Mouse (Mus musculus) kidney, postnatal 36 days (tissue): ENCODE results near the gene Sh2d1b1.
"Not testable (repeated sequence)": the region's sequence is repeated elsewhere in the genome, so short reads cannot be mapped to it uniquely, and the experiment has no call there.

Experiments
- DNase-seq, 2 experiments: peaks; one replicate each; pipeline ENCODE4 v3.0.0; 2021 to 2022; ENCODE audit warnings: mixed read lengths in 2 of 2

Sh2d1b1 gene

GRCm38 (mm10) chr1:170277016-170277415 is at the start of gene Sh2d1b1:
Gene Sh2d1b1, plus strand, starts transcription at chr1:170277320.
- no peak for DNase-seq

DNA sequence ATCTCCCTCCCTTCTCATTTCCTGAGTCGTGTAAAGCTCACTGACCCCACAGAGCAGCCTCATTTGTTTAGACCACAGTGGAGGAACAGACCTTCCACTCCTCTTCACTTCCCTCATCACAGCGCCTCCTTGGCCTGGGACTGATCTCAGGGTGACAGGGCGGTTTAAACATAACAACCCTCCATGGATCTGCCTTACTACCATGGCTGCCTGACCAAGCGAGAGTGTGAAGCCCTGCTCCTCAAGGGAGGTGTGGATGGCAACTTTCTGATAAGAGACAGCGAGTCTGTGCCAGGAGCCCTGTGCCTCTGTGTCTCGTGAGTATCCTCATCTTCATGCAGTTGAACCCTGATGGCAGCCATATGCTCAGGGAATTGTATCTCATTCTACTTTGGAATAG is 44.4 kb upstream of the Sh2d1b1 start, which contains the start of gene Sh2d1b2:
Gene Sh2d1b2, plus strand, starts transcription at position 62 of the 400 bp plus-strand sequence.
- not testable (repeated sequence) for DNase-seq

DNA sequence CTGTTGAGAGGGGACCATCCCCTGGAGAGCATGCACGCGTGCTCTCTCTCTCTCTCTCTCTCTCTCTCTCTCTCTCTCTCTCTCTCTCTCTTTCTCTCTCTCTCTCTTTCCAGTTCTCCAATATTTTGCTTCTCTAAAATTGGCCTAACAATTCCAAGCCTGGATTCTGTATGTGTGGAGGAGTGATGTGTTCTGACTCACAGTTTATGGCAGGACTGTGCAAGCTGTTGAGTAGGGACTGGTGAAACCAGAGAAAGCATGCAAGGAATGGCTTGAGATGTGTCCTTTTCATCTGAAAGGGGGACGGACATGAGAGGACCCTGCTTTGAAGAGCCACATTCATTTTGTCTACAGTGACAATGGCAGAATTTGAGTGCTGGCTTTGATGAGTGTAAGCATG is 32.1 kb upstream of the Sh2d1b1 start:
- no peak for DNase-seq

DNA sequence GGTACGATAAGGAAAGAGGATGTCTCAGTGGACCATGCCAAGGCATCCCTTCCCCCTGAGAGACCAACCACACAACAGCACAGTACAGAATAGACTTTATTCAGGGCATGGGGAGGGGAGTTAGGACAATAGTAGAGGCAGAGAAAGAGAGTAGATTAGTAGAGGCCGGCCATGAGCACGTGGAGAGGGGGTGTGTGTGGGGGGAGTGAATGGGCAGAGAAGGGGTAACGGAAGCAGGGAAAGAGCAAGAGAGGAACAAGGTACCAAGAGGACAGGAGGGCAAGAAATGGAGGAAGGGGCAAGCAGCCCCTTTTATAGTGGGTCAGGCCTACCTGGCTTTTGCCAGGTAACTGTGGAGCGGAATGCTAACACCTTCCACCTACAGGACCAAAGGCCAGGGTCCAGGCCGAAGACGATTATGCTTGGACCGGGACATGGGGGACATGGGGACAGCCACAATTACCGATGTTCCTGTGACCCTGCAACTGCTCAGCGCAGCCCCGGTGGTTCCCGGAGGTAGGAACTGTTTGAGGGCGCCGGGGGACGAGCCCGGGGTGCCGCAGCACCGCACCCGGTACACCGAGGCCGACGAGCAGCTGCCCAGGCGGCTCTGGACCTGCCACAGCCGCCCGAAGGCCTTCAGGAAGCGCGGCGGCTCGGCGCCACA is 22.1 kb upstream of the Sh2d1b1 start:
- DNase-seq, result peak in 1 of 2 experiments; percentile 4

- DNase-seq, result peak; percentile 88 to 89
These were observed 21.6 kb upstream of the Sh2d1b1 start for GRCm38 (mm10) chr1:170255560-170255910.

DNA sequence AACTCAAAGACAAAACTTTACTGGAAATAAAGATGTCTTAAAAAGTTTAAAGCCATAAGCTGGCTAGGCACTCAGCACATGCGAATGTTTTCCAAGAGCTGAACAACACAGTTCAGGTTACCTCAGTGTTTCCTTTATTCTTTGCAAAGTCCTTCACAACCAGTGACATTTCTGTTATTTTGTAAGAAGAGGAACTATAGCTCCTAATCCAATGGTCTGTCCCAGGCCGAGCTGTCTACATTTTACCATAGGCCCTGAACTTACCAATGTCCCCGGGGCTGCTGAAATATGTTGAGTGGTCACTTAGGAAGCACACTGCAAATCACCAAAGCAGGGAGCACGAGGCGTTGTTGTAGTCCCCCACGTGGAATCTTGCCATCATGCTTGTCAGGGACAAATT is 6.8 kb upstream of the Sh2d1b1 start:
- DNase-seq, result no peak

DNA sequence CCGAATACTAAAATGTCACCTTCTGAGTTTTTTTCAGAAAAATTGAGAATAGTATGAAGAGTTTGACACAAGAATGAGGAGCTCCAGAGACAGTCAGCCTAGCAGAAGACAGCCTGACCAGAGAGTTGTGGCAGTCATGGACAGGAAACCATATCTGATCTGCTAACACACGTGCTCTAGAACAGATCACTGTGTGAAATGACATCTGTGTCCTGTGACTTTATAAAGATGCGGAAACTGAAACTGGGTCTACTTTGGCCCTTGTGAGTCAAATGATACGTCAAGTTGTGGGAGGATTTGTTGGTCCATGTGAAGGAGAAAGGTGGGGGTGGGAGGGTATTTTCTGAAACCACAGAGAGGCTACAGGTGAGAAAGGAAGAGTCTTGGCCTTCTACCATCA is 6.4 kb upstream of the Sh2d1b1 start:
- DNase-seq, result no peak

- no peak for DNase-seq
These were observed 3.9 kb upstream of the Sh2d1b1 start for GRCm38 (mm10) chr1:170273252-170273651.

GRCm38 (mm10) chr1:170282415-170283129 is 5.5 kb downstream of the Sh2d1b1 start:
- no peak for DNase-seq

GRCm38 (mm10) chr1:170292239-170292951 is 15.3 kb downstream of the Sh2d1b1 start:
- DNase-seq, result peak; percentile 54 to 73

DNA sequence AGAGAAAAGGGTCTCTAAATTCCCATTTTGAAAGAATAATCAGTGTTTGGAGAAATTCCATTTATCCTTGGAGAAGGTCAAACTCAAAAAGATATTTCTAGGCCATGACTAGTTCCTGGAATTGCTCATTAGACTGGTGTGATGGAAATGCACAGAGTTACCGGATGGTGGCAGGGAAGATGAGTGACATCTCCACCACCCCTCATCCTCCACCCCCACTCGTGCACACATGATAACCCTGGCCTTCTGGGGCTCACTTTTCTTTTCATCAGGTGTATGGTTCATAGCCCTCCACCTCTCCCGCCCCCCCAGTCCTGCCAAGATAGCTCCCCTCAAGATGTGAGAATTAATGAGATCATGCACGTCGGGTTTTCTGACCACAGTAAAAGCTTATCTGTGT is 16.1 kb downstream of the Sh2d1b1 start:
- DNase-seq, result no peak

DNA sequence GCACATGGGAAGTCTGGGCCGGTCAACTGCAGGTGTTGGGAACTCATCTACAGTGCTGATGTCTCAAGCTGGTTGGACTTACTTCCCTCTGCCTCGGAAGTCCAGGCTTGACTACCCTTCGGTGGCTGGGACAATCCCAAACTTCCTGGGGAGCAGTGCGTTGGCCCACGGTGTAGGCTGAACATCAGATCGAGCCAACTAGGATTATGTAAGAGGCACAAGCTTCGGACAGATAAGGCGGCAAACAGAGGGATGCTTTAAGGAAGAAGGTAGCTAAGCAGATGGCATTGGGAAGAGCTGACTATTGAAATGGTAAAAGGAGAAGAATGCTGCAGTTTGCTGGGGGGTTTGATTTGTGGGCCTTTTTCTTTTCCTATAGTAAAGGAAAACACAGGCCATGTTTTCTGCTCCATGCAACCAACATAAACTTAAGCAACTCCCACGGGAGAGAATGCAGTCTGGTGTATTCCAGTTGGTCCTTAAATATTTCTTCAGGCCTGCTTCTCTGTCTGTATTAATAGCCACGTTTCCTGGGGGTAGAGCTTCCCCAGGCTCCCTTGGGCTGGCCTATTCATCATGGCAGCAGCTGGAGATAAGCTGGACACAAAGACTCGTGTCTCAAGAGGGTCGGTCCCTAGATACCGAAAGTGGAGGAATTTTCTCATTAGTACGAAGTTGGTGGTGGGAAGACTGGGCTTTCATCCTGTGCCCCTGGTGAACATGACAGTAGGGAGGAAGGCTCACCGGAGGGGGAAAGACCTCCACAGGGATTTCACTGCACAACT is 17.9 kb downstream of the Sh2d1b1 start:
- DNase-seq, result no peak

GRCm38 (mm10) chr1:170299496-170299895 is 22.4 kb downstream of the Sh2d1b1 start:
- DNase-seq, result no peak

- no peak for DNase-seq
These were observed 24.6 kb downstream of the Sh2d1b1 start for GRCm38 (mm10) chr1:170301686-170302085.

GRCm38 (mm10) chr1:170302456-170302855 is 25.3 kb downstream of the Sh2d1b1 start:
- no peak for DNase-seq

DNA sequence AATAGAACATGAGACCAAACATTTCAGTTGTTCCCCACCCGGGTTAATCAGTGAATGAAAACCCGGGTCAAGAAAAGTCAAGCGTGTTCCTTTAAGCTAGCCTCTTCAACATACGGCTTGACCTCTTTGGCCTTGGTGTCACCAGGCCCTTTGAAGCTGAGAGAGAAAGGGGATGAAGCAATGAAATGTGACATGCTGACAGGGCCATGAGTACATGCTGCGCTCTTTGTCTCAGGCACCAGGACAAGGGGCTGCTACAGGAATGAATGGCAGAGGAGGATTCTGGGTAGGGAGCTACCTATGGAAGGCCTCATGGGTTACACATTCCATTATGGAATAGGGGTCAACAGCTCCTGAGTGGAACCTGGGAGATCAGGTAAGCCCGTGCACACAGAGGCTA is 26.0 kb downstream of the Sh2d1b1 start:
- no peak for DNase-seq

GRCm38 (mm10) chr1:170305002-170305401 is 27.9 kb downstream of the Sh2d1b1 start:
- no peak for DNase-seq

- DNase-seq, result no peak
These were observed 29.1 kb downstream of the Sh2d1b1 start, which contains the start of gene Gm7694 for GRCm38 (mm10) chr1:170306232-170306631. Gene Gm7694, minus strand, starts transcription at chr1:170306332.

DNA sequence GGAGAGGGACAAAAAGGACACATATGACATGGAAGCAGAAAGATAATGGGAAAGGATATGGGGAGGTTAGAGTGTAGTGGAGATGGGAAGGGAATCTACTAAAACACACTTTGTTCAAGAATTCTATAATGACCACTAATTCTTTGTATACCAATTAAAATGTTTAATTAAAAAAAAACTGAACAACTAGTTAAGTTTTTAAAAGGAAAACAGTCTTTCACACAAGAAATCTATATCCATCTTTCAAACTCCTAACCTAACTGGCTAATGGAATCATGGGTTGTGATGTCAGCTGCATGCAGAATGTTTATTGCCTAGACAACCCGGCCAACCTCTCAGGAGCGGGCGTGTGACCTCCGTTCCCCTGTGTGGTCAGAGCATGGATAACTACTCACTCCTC is 31.4 kb downstream of the Sh2d1b1 start, which contains the start of gene Spata46:
Gene Spata46, plus strand, starts transcription at position 301 of the 400 bp plus-strand sequence.
- no peak for DNase-seq

GRCm38 (mm10) chr1:170311431-170311830 is 34.3 kb downstream of the Sh2d1b1 start:
- DNase-seq, result no peak

DNA sequence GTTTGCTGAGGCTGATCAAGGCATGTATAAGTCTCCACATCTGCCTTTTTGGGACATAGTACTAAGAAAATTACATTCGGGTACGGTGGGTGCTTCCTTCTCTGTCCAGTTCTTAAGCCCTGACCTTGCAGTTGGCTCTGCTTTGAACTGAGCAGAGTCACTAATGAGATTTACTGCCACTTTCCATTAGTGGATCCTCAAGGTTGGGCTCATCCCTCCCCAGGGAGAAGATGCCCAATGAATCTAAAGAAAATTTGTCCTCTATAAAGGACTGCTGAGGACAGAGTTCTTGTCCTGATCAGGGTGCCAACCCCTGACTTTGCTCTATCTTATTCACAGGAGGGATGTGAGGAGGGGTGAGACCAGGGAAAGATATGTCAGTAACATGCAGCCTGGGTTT is 44.9 kb downstream of the Sh2d1b1 start:
- DNase-seq, result no peak

GRCm38 (mm10) chr1:170323001-170323400 is 45.9 kb downstream of the Sh2d1b1 start:
- no peak for DNase-seq

GRCm38 (mm10) chr1:170324312-170324711 is 47.2 kb downstream of the Sh2d1b1 start:
- no peak for DNase-seq
